Mouse (Mus musculus): ENCODE data around the gene Car11. TPM values are rescaled to one million over a fixed set of nuclear protein-coding genes. Genes with fewer than 3 reads are reported as not detected.
A peak's percentile ranks its signal among the peaks of the same experiment; 100 is the strongest.

Gene Car11
- polyA plus RNA-seq, 1 experiment from 2014 or later, result 12.2 TPM

DNA sequence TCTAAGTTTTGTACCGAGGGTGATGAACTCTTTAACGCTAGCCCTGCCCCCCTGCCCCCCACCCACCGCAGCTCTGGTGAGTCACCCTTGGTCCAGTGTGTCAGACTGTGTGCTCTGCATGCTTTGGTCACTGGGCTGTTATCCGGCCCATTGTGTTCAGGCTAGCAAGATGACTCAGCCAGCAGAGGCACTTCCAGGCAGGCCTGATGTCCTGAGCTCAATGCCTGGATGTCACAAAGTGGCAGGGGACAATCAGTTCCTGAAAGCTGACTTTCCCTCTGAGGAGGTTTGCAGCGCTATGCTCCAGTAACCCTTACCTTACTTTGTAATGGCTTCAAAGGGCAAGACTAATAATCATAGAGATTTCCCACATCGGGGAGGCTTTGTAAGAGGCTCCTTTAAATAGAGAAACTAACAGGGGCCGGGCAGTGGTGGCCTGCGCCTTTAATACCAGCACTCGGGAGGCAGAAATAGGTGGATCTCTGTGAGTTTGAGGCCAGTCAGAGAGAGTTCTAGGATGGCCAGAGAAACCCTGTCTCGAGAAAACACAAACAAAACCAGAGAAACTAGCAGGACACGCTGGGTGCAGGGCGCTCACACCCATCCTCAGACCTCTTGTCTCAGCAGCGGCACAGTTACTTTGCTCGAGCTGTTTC is 19.5 kb upstream of the Car11 start:
- Histone ChIP-seq H3K4me1 (peaks cover 12% of the 10 kb centered on the region), H3K27ac (no peak overlapping the region), H3K4me2 (replicated peaks) (no peak overlapping the region), H3K4me3 (no peak overlapping the region), H3K9me3 (no peaks in the 10 kb centered on the region), H3K9ac (no peak overlapping the region), H3K36me3 (no peaks in the 10 kb centered on the region), H3K27me3 (no peaks in the 10 kb centered on the region)
- WGBS, result 80% methylated on average over 14 of the region's 14 CpGs
- no peak for ATAC-seq (ENCODE audit: low FRiP score, low read depth)

DNA sequence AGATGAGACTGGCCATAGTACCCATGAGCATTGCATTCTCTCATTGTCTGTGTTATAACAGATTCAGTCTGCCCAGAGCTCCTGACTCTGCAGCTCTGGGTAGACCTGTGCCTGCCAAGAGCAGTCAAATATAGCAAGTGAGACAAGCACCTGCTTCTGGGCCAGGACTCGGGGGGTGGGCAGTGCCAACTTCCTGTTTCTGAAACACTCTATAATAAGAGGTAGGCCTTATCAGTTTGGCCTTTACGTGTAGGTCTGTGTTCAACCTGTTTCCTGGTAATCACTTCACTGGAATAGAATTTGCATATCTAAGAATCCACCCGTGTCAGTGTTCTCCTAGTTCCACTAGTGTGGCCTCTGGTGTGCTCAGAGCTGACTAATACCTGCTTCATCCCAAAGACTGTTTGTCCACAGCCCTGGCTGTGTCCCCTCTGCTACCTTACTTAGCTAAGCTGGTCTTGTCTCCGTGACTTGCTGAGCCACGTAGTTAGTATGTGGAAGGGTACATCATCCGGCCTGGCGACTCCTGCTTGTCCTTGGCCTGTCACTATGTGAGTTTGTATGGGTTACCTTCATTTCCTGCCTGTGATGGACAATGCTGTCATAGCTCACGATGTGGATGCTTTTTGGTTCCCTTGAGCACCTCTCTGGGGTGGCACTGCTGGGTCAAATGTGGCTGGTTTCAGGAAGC is 18.5 kb upstream of the Car11 start:
- Histone ChIP-seq H3K27ac (no peak overlapping the region), H3K36me3 (no peaks in the 10 kb centered on the region), H3K9me3 (no peaks in the 10 kb centered on the region), H3K4me1 (peaks cover 23% of the 10 kb centered on the region), H3K27me3 (no peaks in the 10 kb centered on the region), H3K4me2 (replicated peaks) (no peak overlapping the region), H3K4me3 (no peak overlapping the region), H3K9ac (no peak overlapping the region)
- WGBS, result 85% methylated on average over 8 of the region's 8 CpGs
- ATAC-seq (ENCODE audit: low FRiP score, low read depth), result no peak

DNA sequence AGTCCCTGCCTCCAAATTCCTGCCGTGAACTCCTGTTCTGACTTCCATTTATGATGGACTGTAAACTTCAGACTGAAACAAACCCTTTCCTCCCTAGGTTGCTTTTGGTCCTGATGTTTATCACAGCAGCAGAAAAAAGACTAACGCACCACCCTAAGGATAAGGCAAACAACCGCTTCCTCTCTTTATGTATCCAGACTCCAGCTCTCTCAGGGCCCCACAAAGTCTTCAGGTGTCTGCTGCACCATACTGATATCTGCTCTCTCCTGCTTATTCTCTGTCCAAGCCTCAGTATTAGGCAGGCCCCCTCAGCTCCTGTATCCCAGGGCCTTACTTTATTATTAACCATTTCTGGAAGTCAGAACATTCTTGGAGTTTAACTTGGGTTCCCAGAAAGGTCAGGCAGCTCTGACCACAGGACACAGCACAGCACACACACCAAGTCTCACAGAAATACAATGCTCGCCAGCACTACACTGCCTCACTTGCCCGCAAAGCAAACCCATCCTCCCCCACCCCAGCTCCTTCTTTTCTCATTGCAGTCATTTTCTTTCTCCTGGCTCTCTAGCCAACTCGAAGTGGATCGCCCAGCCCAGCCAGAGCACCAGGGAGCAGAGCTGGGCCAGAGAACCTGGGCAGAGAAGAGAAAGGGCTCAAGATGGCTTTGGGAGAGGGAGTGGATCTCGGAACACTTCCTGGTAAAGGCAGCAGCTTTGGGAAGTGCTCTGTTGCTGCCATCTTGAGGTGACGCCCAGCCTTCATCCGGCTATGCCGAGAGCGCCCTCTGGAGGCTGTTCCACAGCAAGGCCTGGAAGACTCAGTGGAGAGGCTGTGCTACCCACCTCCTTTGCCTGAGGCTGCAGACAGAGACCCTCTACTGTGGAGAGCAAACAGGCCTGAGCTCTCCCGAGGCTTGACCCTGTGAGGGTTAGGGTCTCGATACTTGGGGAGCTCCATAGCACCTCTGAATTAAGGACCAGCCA is 17.2 kb upstream of the Car11 start:
- Histone ChIP-seq H3K9ac (peak overlapping the region; percentile 48; the same call in 1 of the 2 replicates), H3K36me3 (no peaks in the 10 kb centered on the region), H3K27ac (no peak overlapping the region; the same call in 1 of the 2 replicates), H3K9me3 (no peaks in the 10 kb centered on the region), H3K4me2 (replicated peaks) (peak overlapping the region; percentile 55), H3K4me3 (0 out of 2 replicates have a peak overlapping the region, but pooled peaks have one; percentile 20), H3K27me3 (no peaks in the 10 kb centered on the region), H3K4me1 (peaks cover 25% of the 10 kb centered on the region)
- 29% methylated on average over 14 of the region's 14 CpGs for WGBS
- ATAC-seq (ENCODE audit: low FRiP score, low read depth), result peak; percentile 54

DNA sequence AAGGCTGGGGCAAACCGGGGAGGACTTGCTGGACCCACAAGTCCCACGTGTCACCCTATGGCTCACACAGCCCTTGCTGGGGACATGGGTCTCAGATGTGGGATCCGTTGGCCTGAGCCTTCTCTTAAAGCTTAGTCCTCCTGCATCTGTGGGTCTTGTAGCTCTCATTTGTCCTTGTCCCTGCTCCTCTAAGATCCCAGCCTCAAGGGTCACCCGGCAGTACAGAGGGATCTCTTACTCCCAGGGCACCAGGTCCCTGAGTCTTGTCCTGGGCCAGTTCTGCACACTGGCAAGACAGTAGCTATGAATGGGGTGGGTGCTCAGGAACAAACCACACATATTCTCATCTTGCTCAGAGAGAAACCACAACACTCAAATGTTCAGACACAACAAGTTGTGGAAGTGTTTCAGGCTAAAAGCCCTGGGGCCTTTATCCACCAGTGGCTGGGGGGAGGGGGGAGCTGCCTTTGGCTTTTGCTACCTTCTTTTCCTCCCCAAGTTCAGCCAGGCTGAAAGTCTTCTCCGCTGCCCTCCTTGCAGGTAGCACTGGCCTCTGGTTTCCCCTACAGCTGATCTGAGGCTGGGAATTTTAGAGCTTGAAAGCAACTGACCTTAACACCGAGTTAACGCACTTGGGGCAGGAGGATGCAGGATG is 16.1 kb upstream of the Car11 start, which contains the start of gene Ntn5:
Ntn5 (plus strand) TSS at position 627 of the 655 bp plus-strand sequence.
- H3K4me3 ChIP-seq, result no peak within 1 kb of the TSS
- H3K9ac ChIP-seq, result peak within 1 kb of the TSS; percentile 43
- no peaks in the 10 kb centered on the region for H3K36me3 ChIP-seq
- H3K27ac ChIP-seq, result no peak within 1 kb of the TSS
- H3K4me2 ChIP-seq (replicated peaks), result peak within 1 kb of the TSS; percentile 55; the same call in 1 of the 2 replicates
- 73% methylated on average over 7 of the region's 7 CpGs for WGBS
- H3K9me3 ChIP-seq, result no peaks in the 10 kb centered on the region
- ATAC-seq (ENCODE audit: low FRiP score, low read depth), result no peak
- no peaks in the 10 kb centered on the region for H3K27me3 ChIP-seq
- H3K4me1 ChIP-seq, result peaks cover 25% of the 10 kb centered on the region

DNA sequence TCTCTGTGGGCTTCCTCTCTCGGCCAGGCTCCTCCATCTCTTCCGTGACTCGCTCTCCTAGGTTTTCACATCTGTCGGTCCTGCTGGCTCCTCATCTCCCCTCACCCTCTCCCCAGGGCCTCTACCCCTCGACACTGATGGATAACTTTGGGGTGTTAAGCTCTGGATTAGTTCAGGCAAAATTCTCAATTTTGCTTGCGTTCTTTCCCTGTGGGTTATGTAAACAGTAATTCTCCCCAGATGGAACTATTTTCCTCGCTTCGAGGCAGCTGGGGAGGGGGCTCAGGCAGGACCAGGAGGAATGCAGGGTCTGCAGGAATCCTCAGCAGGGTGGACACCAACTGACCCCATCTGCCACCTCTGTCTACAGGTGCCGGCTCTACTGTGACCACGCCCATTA is 13.8 kb upstream of the Car11 start:
- Histone ChIP-seq H3K27ac (peak overlapping the region; percentile 48; the same call in 1 of the 2 replicates), H3K4me2 (replicated peaks) (peak overlapping the region; percentile 11; the same call in 1 of the 2 replicates), H3K27me3 (no peaks in the 10 kb centered on the region), H3K9me3 (no peaks in the 10 kb centered on the region), H3K4me1 (peaks cover 25% of the 10 kb centered on the region), H3K9ac (peak overlapping the region; percentile 6; the same call in 1 of the 2 replicates), H3K4me3 (no peak overlapping the region), H3K36me3 (no peaks in the 10 kb centered on the region)
- 0 out of 2 replicates have a peak, but pooled peaks have one; percentile 17 for ATAC-seq (ENCODE audit: low FRiP score, low read depth)
- 27% methylated on average over 10 of the region's 10 CpGs for WGBS

DNA sequence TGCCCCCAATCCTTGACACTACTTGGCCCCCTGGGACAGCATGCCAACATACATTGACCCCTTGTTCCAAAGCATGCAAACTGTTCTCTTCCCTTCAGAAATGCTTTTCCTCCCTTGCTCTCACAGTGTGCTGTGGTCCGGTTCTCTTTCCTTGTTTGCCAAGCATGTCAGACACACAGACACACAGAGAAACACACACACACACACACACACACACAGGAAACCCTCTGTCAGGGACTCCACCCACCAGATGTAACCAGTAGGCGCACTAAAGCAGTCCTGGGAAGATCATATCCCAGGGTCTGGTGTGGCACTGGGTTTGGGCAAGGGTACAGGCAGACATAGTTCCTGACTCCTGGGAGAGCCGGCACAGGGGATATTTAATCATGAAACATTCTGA is 12.8 kb upstream of the Car11 start:
- H3K36me3 ChIP-seq, result no peaks in the 10 kb centered on the region
- H3K27ac ChIP-seq, result no peak overlapping the region
- H3K9me3 ChIP-seq, result no peaks in the 10 kb centered on the region
- H3K4me1 ChIP-seq, result peaks cover 25% of the 10 kb centered on the region
- H3K4me3 ChIP-seq, result no peak overlapping the region
- ATAC-seq (ENCODE audit: low FRiP score, low read depth), result no peak
- no peak overlapping the region for H3K9ac ChIP-seq
- WGBS, result 84% methylated on average over 3 of the region's 3 CpGs
- H3K4me2 ChIP-seq (replicated peaks), result no peak overlapping the region
- no peaks in the 10 kb centered on the region for H3K27me3 ChIP-seq

DNA sequence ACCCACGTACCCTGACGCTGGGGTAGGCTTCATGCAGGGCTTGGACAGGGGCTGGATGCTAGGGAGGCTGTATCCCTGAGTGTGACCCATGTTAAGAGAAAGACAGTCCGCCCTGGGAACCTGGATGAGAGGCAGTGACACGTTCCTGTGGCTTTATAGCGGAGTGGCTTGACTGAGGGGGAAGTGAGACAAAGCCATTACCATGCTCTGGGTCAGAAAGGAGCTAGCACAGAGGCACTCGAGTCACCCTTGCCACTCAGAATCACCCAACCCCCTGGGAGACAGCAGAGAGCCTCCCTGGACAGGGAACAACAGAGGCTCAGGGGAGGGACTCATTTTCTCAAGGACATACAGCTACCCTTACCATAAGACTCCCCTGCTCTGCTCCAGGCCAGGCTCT is 10.5 kb upstream of the Car11 start:
- Histone ChIP-seq H3K4me2 (replicated peaks) (no peak overlapping the region), H3K36me3 (no peaks in the 10 kb centered on the region), H3K4me1 (peaks cover 18% of the 10 kb centered on the region), H3K27me3 (no peaks in the 10 kb centered on the region), H3K9ac (no peak overlapping the region), H3K4me3 (no peak overlapping the region), H3K27ac (no peak overlapping the region), H3K9me3 (no peaks in the 10 kb centered on the region)
- no peak for ATAC-seq (ENCODE audit: low FRiP score, low read depth)
- WGBS, result 54% methylated on average over 6 of the region's 6 CpGs

DNA sequence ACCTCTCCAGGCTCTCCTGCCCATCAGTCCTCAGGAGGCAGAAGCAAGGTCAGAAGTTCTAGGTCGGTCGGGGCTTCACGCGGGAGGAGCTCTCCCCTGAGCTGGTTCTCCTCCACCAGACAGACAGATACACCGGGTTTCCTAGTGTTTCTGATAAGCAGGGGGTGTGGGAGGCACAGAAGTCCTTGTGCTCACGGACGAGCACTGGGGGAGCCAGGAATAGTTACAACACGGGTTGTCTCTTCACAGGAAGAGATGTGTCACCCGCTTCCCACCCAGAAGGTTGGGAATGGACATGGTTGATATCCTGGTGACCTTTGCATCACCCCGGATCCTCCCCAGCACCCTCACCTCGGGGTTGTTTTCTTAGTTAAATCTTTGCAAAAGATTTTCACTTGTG is 9.8 kb upstream of the Car11 start:
- no peaks in the 10 kb centered on the region for H3K36me3 ChIP-seq
- 75% methylated on average over 11 of the region's 11 CpGs for WGBS
- H3K4me2 ChIP-seq (replicated peaks), result no peak overlapping the region
- peaks cover 21% of the 10 kb centered on the region for H3K4me1 ChIP-seq
- no peak overlapping the region for H3K9ac ChIP-seq
- H3K27me3 ChIP-seq, result no peaks in the 10 kb centered on the region
- H3K27ac ChIP-seq, result no peak overlapping the region
- no peak overlapping the region for H3K4me3 ChIP-seq
- no peaks in the 10 kb centered on the region for H3K9me3 ChIP-seq
- no peak for ATAC-seq (ENCODE audit: low FRiP score, low read depth)

DNA sequence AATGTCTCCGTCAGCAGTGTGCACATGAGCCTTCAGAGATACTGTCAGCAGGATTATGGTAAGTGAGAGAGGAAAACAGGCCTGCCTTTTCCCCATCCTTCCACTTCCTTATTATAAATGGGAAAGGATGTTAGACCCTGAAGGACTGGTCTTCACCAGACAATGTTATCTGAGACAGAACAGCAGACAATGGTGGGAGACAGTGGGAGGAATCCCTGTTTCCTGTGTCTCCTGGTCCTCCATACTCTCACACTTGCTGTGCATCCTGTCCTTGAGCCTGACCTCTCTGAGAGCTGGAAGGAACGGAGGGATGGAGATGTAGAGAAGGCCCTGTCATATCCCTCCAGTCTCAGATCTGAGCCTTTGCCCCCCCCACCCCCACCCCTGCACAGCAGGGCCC is 7.3 kb upstream of the Car11 start:
- WGBS, result 75% methylated on average over 2 of the region's 2 CpGs
- no peak overlapping the region for H3K27ac ChIP-seq
- H3K36me3 ChIP-seq, result no peaks in the 10 kb centered on the region
- no peak overlapping the region for H3K4me2 ChIP-seq (replicated peaks)
- H3K9me3 ChIP-seq, result no peaks in the 10 kb centered on the region
- no peak overlapping the region for H3K4me3 ChIP-seq
- ATAC-seq (ENCODE audit: low FRiP score, low read depth), result no peak
- peaks cover 9% of the 10 kb centered on the region; the same call in 1 of the 2 replicates for H3K4me1 ChIP-seq
- no peak overlapping the region for H3K9ac ChIP-seq
- H3K27me3 ChIP-seq, result no peaks in the 10 kb centered on the region

DNA sequence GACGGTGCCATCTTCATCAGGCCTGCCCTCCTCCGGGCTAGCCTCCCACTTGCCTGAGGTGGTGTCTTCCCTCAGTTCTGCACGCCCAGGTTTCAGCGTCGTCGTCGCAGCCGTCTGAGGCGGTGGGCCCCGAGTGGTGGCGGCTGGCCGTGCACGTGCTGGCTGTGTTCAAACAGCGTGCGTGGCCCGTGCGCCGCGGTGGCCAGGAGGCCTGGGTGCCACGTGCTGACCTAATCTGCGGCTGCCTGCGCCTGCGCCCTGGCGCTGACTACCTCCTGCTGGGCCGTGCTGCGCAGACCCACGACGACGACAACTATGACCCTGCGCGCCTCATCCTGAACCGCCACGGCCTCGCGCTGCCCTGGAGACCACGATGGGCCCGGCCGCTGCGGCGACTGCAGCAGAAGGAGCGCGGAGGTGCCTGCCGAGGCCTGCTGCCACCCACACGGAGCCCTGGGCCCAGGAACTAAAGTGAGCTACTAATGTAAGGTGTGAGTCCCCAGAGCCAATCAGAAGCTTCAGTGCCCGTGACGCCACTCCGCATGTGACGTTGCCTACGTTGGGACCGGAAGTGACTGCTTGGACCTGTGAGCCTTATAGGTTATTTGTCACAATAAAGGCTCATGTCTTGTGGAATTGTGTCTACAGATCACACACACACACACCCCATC is 5.6 kb upstream of the Car11 start, which contains the start of gene Sec1:
Sec1 (minus strand) TSS at position 482 of the 671 bp plus-strand sequence.
- H3K9ac ChIP-seq, result no peak within 1 kb of the TSS

DNA sequence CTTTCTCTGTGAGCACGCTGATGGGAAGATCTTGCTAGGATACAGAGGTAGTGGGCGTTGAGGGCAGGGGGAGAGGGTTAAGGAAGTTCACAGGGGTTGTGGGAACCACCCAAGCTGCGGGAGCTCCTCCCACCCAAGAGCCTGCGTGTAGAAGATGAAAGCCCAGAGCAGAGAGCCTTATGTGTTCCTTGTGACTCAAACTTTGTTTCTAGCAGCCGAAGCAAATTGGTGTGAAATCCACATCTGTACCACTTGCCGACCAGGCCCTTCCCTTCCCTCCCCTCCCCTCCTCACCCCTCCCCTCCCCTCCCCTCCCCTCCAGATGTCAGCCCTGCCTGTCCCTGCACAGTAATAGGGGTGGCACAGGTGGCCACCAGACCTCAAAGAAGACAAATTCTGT is 4.5 kb upstream of the Car11 start:
- Histone ChIP-seq H3K9me3 (no peaks in the 10 kb centered on the region), H3K27me3 (peaks cover 24% of the 10 kb centered on the region), H3K4me3 (no peak overlapping the region), H3K4me1 (peaks cover 16% of the 10 kb centered on the region), H3K4me2 (replicated peaks) (no peak overlapping the region), H3K9ac (no peak overlapping the region), H3K27ac (peak overlapping the region; percentile 44; the same call in 1 of the 2 replicates), H3K36me3 (no peaks in the 10 kb centered on the region)
- ATAC-seq (ENCODE audit: low FRiP score, low read depth), result no peak; the same call in 1 of the 2 replicates
- 6% methylated on average over 6 of the region's 6 CpGs for WGBS

More for the DNA sequence above, 5.6 kb upstream of the Car11 start, which contains the start of gene Sec1:
- Histone ChIP-seq H3K27me3 (peaks cover 14% of the 10 kb centered on the region), H3K27ac (peak within 1 kb of the TSS; percentile 44; the same call in 1 of the 2 replicates), H3K36me3 (no peaks in the 10 kb centered on the region), H3K4me2 (replicated peaks) (no peak within 1 kb of the TSS), H3K4me1 (peaks cover 9% of the 10 kb centered on the region; the same call in 1 of the 2 replicates), H3K9me3 (no peaks in the 10 kb centered on the region), H3K4me3 (no peak within 1 kb of the TSS)
- WGBS, result 90% methylated on average over 50 of the region's 50 CpGs
- ATAC-seq (ENCODE audit: low FRiP score, low read depth), result no peak
